Mouse (Mus musculus) telencephalon, adult 2 months (tissue): ENCODE data around the gene Rab5if.

ENCODE experiments used
- DNase-seq: peaks from one replicate; pipeline ENCODE4 v3.0.0-alpha.2; 2011; ENCODE audit warnings: low read depth, low spot score

Rab5if gene

DNA sequence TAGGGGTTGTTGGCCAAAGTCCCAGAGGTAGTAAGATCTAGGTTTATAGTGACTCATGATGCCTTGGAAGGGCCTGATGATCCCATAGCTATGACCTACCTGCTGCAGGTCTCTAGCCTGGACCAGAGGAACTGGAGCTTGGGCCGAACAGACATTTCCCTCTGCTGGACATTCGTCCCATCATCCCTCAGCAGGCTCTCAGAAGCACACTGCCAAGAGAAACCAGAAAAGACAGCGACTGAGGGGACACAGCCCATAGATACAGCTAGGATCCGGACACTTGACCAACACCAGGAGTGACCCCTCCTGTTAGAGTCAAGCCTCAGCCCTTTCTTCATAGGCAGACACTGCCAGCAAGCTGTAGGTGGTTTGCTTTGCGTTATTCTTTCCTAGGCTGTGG lies 60.1 kb downstream of the Rab5if start:
- DNase-seq: no peak
